Mouse (Mus musculus) layer of hippocampus, adult 9-11 months (tissue): ENCODE results near the gene Fbxw9.
"Not testable (repeated sequence)": the region's sequence is repeated elsewhere in the genome, so short reads cannot be mapped to it uniquely, and the experiment has no call there.

ENCODE experiments used
- DNase-seq: peaks from one replicate; pipeline ENCODE4 v3.0.0; 2022

Gene Fbxw9

GRCm38 (mm10) chr8:85037681-85038531, 21.9 kb upstream of the Fbxw9 start:
- peak; percentile 44 for DNase-seq

- DNase-seq, result no peak
Observed at GRCm38 (mm10) chr8:85043619-85044018, 16.2 kb upstream of the Fbxw9 start.

GRCm38 (mm10) chr8:85057367-85057766, 2.5 kb upstream of the Fbxw9 start:
- no peak for DNase-seq

- no peak for DNase-seq
Observed at GRCm38 (mm10) chr8:85062603-85063002, 2.7 kb downstream of the Fbxw9 start.

- DNase-seq, result no peak
Observed at GRCm38 (mm10) chr8:85065213-85065612, 5.4 kb downstream of the Fbxw9 start.

GRCm38 (mm10) chr8:85067155-85067554, 7.3 kb downstream of the Fbxw9 start:
- DNase-seq, result no peak

GRCm38 (mm10) chr8:85067982-85068381, 8.1 kb downstream of the Fbxw9 start, which contains the start of gene Gm5741:
Gene Gm5741, minus strand, starts transcription at chr8:85067982.
- no peak for DNase-seq

- DNase-seq, result no peak
Observed at GRCm38 (mm10) chr8:85071041-85071440, 11.2 kb downstream of the Fbxw9 start.

GRCm38 (mm10) chr8:85071514-85072281, 11.8 kb downstream of the Fbxw9 start, which contains the start of gene Dhps:
Gene Dhps, plus strand, starts transcription at chr8:85071757.
- peak; percentile 93 for DNase-seq

GRCm38 (mm10) chr8:85072364-85072929, 12.6 kb downstream of the Fbxw9 start:
- no peak for DNase-seq

GRCm38 (mm10) chr8:85073041-85073612, 13.3 kb downstream of the Fbxw9 start:
- DNase-seq, result no peak

GRCm38 (mm10) chr8:85074167-85074566, 14.3 kb downstream of the Fbxw9 start:
- DNase-seq, result no peak

GRCm38 (mm10) chr8:85074617-85075016, 14.8 kb downstream of the Fbxw9 start:
- no peak for DNase-seq

GRCm38 (mm10) chr8:85076001-85076400, 16.1 kb downstream of the Fbxw9 start:
- no peak for DNase-seq

GRCm38 (mm10) chr8:85076993-85077392, 17.1 kb downstream of the Fbxw9 start:
- DNase-seq, result peak; percentile 88

GRCm38 (mm10) chr8:85080214-85080531, 20.3 kb downstream of the Fbxw9 start:
- no peak for DNase-seq

GRCm38 (mm10) chr8:85080532-85081215, 20.8 kb downstream of the Fbxw9 start, which contains the start of gene Wdr83os:
Gene Wdr83os, plus strand, starts transcription at chr8:85080740.
- DNase-seq, result no peak

- DNase-seq, result peak; percentile 55
Observed at GRCm38 (mm10) chr8:85081216-85081555, 21.3 kb downstream of the Fbxw9 start, which contains the start of gene Wdr83. Gene Wdr83, minus strand, starts transcription at chr8:85081306.

GRCm38 (mm10) chr8:85082169-85082568, 22.3 kb downstream of the Fbxw9 start:
- DNase-seq, result not testable (repeated sequence)

GRCm38 (mm10) chr8:85083108-85083813, 23.4 kb downstream of the Fbxw9 start, which contains the start of gene Man2b1:
Gene Man2b1, plus strand, starts transcription at chr8:85083270.
- DNase-seq, result peak; percentile 95

GRCm38 (mm10) chr8:85084633-85085032, 24.8 kb downstream of the Fbxw9 start:
- no peak for DNase-seq

- DNase-seq, result no peak
Observed at GRCm38 (mm10) chr8:85086238-85086637, 26.4 kb downstream of the Fbxw9 start.
